Mouse (Mus musculus) liver, embryonic 16.5 days (tissue): ENCODE data around the gene Kcnj12. TPM values are rescaled to one million over a fixed set of nuclear protein-coding genes. Genes with fewer than 3 reads are reported as not detected.

ENCODE experiments used
- ATAC-seq: fragments of 200-750 bp; cut with Nextera tagmentation; 2 replicates; pipeline ENCODE4 v1.8.0; 2017; ENCODE audit warnings: low read depth, mild to moderate bottlenecking, moderate number of reproducible peaks, moderate library complexity
- H3K27ac ChIP-seq: fragments of 300-500 bp; sonication (generic); 2 replicates; pipeline ENCODE4 v1.5.1; 2014; ENCODE audit warnings: mild to moderate bottlenecking, low read length
- H3K27me3 ChIP-seq: fragments of 300-500 bp; sonication (generic); 2 replicates; pipeline ENCODE4 v1.6.1; 2014; ENCODE audit warnings: low read depth, low read length, mixed read lengths; ENCODE audit not compliant: control insufficient read depth, insufficient read depth
- H3K36me3 ChIP-seq: fragments of 300-500 bp; sonication (generic); 2 replicates; pipeline ENCODE4 v1.6.1; 2014; ENCODE audit warnings: mild to moderate bottlenecking; ENCODE audit not compliant: control insufficient read depth, insufficient read depth
- H3K4me1 ChIP-seq: fragments of 300-500 bp; sonication (generic); 2 replicates; pipeline ENCODE4 v1.6.1; 2014; ENCODE audit warnings: low read depth, low read length, mixed read lengths; ENCODE audit not compliant: control insufficient read depth
- H3K4me2 ChIP-seq: fragments of 300-500 bp; sonication (generic); 2 replicates; pipeline ENCODE4 v1.6.1; 2014; ENCODE audit warnings: low read depth, low read length, mixed read lengths
- H3K4me3 ChIP-seq: fragments of 300-500 bp; sonication (generic); 2 replicates; pipeline ENCODE4 v1.5.1; 2014; ENCODE audit warnings: low read depth, mild to moderate bottlenecking, low read length
- H3K9ac ChIP-seq: fragments of 300-500 bp; sonication (generic); 2 replicates; pipeline ENCODE4 v1.6.1; 2014; ENCODE audit warnings: low read depth, low read length
- H3K9me3 ChIP-seq: fragments of 300-500 bp; sonication (generic); replicated peaks from 2 replicates; pipeline ENCODE4 v1.6.1; 2016; ENCODE audit warnings: low read length; ENCODE audit not compliant: control insufficient read depth
- WGBS: fragments of 180-500 bp; shearing (Covaris S2); extraction: QIAGEN DNeasy Blood & Tissue Kit; methylation state at CpG from one replicate; pipeline ENCODE4 v1.1.7; 2014; ENCODE audit not compliant: insufficient replicate concordance; 5-methylcytosine and 5-hydroxymethylcytosine counted together
- polyA plus RNA-seq: library from polyadenylated mRNA; unstranded; fragments of >200 nt; fragmentation: Nextera tagmentation; extraction: Ambion mirVana; gene quantifications from 2 replicates; pipeline ENCODE4 v1.2.1, GENCODE M21; 2015

Gene Kcnj12
- polyA plus RNA-seq, 1 experiment from 2014 or later, result 0.04 TPM

DNA sequence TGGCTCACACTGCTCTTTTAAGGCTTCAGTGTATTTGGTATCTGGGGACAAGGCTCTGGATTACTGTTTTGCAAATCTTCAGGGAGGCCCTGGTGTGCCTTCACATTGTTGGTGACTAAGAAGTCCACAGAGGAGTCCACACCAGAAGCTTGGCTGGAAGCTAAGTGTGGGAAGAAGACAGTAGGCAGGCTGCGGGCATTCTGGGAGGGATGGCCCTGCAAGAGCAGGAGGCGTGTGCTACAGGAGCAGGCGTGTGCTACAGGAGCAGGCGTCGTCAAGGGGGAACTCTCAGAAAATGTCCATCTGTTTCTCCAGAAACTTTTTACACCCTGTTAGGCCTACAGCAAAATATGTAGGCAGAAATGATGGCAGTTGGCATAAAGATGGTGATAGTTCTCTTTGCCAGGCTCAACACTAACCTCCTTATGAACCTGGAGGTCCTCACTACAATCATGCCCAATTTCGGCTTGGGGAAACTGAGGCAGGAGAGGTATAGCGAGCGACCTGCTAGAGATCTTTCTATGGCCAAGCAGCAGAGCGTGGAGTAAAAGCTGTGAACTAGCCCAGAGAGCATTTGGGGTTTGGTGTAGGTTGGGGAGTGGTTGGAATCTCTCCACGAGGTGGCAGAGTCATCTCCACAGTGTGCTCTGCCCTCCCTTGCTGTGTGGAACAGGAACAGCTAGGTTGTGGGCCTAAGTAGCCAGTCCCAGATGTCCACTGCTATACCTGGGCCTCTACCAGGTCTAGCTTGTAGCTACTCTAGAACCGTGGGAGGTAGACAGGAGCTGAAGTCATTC is 18.7 kb downstream of the Kcnj12 start:
- no peak overlapping the region for H3K4me3 ChIP-seq
- no peaks in the 10 kb centered on the region for H3K36me3 ChIP-seq
- 61% methylated on average over 11 of the region's 11 CpGs for WGBS
- no peaks in the 10 kb centered on the region for H3K9me3 ChIP-seq
- H3K4me2 ChIP-seq, result no peak overlapping the region
- H3K27ac ChIP-seq, result no peak overlapping the region
- ATAC-seq, result no peak
- peaks cover 7% of the 10 kb centered on the region for H3K4me1 ChIP-seq
- H3K9ac ChIP-seq, result no peak overlapping the region
- no peaks in the 10 kb centered on the region for H3K27me3 ChIP-seq

DNA sequence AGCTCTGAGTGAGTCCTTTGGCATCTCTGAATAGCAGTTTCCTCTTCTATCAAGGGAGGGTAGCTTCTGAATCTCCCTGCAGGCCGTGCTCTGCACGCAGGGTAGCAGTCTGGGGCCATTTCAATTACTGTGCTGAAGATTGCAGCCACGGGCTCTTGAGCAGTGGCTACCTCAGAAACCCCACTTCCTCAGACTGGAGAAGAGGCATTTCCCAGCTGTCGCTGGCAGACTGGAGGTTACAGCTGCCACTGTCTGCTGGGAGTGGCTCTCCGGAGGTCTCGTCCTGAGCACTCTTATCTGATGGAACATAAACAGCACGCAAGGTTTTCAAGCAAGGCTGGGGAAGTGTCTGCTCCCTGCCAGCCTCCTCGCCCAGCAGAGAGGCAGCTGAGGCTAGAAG is 20.2 kb downstream of the Kcnj12 start:
- Histone ChIP-seq H3K27me3 (no peaks in the 10 kb centered on the region), H3K27ac (no peak overlapping the region), H3K9me3 (no peaks in the 10 kb centered on the region), H3K36me3 (no peaks in the 10 kb centered on the region), H3K4me1 (peaks cover 7% of the 10 kb centered on the region), H3K9ac (no peak overlapping the region), H3K4me2 (no peak overlapping the region), H3K4me3 (no peak overlapping the region)
- whole genome bisulfite sequencing, result 5% methylated on average over 8 of the region's 8 CpGs
- ATAC-seq, result no peak

DNA sequence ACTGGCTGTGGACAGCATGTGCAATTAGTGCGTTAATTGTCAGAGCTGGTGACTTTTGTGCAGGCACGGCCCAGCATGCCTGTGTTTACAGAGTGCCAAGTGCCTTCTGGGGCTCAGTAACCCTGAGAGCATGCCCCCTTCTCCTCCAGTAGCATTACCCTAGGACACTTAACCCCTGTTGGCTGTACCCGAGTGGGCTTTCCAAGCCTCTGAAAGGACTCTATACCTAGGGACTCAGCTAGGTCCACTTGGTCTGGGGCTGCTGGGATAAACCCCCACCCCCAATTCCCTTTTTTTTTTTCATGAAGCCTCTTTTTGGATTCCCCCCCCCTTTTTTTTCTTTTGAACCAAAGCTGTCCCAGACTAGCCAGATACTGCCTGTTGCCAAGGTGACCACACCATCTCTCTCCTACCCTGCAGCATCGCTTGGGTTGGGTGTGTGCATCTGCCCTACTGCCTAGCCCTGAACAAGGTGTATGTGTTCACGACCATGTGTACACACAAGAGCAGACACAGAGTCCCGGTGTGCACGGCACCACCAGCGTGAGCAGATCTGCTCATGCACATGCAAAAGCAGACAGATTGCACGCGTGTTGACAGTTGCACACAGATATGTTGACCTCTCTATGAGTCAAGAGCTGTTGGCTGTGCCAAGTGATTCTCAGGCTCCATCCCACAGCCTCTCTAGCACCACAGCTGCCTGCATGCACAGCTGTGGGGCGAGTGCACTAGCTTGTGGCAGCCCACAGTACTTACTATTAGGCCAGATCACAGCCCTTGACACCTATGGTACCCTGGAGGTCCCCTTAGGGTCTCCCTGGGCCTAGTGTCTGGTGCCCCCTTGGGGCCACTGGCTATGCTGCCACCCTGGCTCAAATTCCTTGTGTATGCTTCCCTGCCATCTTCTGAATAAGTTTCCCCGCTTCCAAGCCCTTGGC is 21.0 kb downstream of the Kcnj12 start:
- no peaks in the 10 kb centered on the region for H3K27me3 ChIP-seq
- H3K36me3 ChIP-seq, result no peaks in the 10 kb centered on the region
- no peak overlapping the region for H3K9ac ChIP-seq
- no peak overlapping the region for H3K4me2 ChIP-seq
- H3K4me3 ChIP-seq, result no peak overlapping the region
- no peak overlapping the region for H3K27ac ChIP-seq
- peaks cover 7% of the 10 kb centered on the region for H3K4me1 ChIP-seq
- H3K9me3 ChIP-seq, result no peaks in the 10 kb centered on the region
- 60% methylated on average over 12 of the region's 12 CpGs for WGBS
- no peak; the same call in 1 of the 2 replicates for ATAC-seq

DNA sequence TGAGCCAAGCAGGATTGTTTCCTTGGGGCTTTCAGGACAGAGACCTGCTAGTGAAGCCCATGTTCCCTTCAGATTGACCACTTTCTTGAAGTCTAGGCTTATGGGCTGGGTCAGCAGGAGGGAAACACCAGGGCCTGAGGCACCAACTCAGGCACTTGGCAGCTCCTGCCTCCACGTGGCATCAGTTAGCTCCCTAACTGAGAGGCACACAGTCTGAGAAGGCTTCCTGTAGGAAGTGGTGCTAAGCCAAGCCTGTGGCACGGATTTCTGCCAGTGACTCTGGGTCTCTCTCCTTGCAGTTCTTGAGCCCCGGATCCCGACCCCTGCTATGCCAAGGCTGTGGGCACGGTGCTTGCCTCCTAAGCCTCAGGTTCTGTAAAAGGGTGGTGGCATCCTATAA is 22.4 kb downstream of the Kcnj12 start:
- H3K36me3 ChIP-seq, result no peaks in the 10 kb centered on the region
- whole genome bisulfite sequencing, result 52% methylated on average over 5 of the region's 5 CpGs
- H3K4me3 ChIP-seq, result no peak overlapping the region
- no peaks in the 10 kb centered on the region for H3K27me3 ChIP-seq
- no peak overlapping the region for H3K9ac ChIP-seq
- H3K4me1 ChIP-seq, result peaks cover 7% of the 10 kb centered on the region
- H3K4me2 ChIP-seq, result no peak overlapping the region
- ATAC-seq, result no peak
- no peak overlapping the region for H3K27ac ChIP-seq
- H3K9me3 ChIP-seq, result no peaks in the 10 kb centered on the region

DNA sequence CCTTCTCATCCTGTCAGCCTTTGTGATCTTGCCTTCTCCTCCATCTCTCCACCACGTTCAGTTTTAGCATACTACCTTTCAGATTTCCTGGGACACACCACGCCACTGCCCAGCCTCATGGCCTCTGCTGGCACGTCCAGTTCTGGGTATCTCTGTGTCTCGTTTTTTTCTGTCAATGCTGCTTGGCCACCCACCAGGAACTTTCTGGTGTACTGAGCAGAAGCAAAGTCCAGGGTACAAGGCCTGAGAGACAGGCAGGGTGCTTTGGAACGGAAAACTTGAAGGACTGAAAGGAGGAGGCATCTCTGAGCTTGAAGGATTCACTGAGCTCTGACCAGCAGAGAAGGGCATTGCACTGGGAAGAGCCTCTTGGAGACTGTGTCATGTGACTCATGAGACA is 25.1 kb downstream of the Kcnj12 start:
- Histone ChIP-seq H3K27ac (no peak overlapping the region), H3K4me2 (no peak overlapping the region), H3K9me3 (no peaks in the 10 kb centered on the region), H3K27me3 (no peaks in the 10 kb centered on the region), H3K4me1 (peaks cover 7% of the 10 kb centered on the region), H3K9ac (no peak overlapping the region), H3K36me3 (no peaks in the 10 kb centered on the region), H3K4me3 (no peak overlapping the region)
- 46% methylated on average over 5 of the region's 5 CpGs for WGBS
- no peak for ATAC-seq

DNA sequence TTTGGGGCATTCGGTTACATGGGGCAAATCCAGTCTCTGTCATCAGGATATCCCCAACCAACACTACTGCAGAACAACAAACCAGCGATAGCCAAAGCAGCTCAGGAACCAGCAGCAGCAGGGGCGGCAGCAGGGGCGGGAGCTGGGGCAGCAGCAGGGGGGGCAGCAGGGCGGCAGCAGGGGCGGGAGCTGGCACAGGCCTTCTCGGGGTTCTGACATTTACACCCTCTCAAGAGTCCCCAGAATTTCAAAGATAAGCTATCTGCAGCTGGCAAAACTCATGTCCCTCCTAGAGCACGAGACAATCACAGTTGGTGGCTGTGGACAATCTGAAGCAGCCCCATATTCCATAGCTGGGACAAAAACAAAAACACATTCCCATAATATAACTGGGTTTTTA is 28.8 kb downstream of the Kcnj12 start:
- Histone ChIP-seq H3K27me3 (peaks cover 4% of the 10 kb centered on the region), H3K9ac (no peak overlapping the region), H3K4me2 (no peak overlapping the region), H3K4me1 (no peaks in the 10 kb centered on the region), H3K4me3 (no peak overlapping the region), H3K9me3 (no peaks in the 10 kb centered on the region), H3K36me3 (no peaks in the 10 kb centered on the region), H3K27ac (no peak overlapping the region)
- WGBS, result 24% methylated on average over 8 of the region's 8 CpGs
- no peak for ATAC-seq

DNA sequence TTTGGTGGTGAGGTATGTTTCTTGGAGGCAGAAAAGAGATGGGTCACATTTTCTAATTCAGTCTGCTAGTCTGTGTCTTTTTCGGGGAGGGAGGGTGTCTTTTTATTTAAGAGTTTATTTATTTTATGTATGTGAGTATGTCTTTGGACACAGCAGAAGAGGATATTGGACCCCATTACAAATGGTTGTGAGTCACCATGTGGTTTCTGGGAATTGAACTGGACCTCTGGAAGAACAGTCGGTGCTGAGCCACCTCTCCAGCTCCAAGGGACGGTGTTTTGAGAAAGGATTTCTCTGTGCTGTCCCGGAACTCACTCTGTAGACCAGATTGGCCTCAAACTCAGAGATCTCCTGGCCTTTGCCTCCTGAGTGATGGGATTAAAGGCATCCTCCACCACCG is 34.5 kb downstream of the Kcnj12 start:
- no peaks in the 10 kb centered on the region for H3K9me3 ChIP-seq
- 66% methylated on average over 5 of the region's 5 CpGs for WGBS
- no peak overlapping the region for H3K4me3 ChIP-seq
- no peak overlapping the region for H3K27ac ChIP-seq
- no peak overlapping the region for H3K4me2 ChIP-seq
- no peaks in the 10 kb centered on the region for H3K36me3 ChIP-seq
- no peak overlapping the region for H3K9ac ChIP-seq
- H3K4me1 ChIP-seq, result no peaks in the 10 kb centered on the region
- peaks cover 4% of the 10 kb centered on the region for H3K27me3 ChIP-seq
- no peak for ATAC-seq

DNA sequence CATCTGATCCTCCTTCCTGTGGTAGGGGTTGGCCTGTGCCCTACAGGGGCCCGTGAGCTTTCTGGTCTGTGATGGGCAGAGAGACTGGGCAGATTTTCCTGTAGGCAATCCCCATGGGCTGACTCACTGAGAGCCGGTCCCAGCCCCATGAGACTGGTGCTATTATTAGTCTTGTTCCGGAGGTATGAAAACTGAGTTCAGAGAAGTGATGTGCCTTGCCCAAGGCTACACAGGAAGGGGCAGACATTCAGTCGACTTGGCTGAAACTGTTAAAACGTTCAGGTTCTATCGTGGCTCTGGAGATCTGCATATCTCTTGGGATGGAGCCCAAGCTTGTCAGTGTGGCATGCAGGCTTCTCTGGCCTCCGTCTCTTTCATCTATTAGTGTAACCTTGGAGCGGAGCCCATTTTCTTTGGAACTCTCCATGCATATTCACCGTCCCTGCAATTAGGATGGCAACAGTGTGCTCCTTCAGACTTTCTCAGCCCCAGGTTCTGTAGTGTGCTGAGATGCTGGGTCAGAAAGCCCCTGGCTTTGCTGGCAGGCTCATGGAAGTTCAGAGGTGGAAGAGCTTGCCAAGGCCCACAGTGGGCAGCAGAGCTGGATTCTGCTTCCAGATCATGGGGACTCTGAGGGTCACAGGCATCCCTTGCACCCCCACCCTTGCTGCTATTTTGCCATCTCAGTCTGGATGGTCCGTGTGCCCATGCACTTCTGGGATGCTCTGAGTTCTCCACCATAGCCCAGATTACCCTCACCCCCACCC is 37.5 kb downstream of the Kcnj12 start:
- Histone ChIP-seq H3K27me3 (no peaks in the 10 kb centered on the region), H3K27ac (no peak overlapping the region), H3K9ac (no peak overlapping the region), H3K9me3 (no peaks in the 10 kb centered on the region), H3K4me2 (no peak overlapping the region), H3K36me3 (no peaks in the 10 kb centered on the region), H3K4me1 (no peaks in the 10 kb centered on the region), H3K4me3 (no peak overlapping the region)
- no peak for ATAC-seq
- 63% methylated on average over 10 of the region's 10 CpGs for WGBS
